Mouse (Mus musculus): ENCODE data around the gene Ears2.
A peak's percentile ranks its signal among the peaks of the same experiment; 100 is the strongest.

Ears2 gene

DNA sequence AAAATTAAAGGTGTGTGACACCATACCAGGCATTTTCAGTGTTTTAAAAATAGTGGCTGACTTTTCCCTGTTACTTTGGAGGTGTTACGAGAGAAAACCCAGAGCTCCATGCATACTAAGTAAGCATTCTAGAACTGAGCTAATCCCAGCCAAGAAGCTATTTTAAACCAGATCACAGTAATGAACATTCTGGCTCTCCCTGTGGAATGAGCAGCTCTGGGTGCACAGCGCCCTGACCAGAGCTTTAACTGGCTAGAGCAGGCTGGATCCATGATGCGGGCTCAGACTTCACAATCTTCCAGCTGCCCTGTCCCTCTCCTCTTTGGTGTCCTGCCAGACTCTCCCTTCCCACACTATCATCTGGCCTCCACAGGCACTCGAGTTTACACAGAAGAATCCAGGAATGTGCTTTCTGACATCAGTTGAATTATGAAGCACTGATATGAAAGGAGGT lies 21.9 kb downstream of the Ears2 start:
- DNase-seq (ENCODE audit: low spot score in 2 of 2): peak; percentile 27 to 30

DNA sequence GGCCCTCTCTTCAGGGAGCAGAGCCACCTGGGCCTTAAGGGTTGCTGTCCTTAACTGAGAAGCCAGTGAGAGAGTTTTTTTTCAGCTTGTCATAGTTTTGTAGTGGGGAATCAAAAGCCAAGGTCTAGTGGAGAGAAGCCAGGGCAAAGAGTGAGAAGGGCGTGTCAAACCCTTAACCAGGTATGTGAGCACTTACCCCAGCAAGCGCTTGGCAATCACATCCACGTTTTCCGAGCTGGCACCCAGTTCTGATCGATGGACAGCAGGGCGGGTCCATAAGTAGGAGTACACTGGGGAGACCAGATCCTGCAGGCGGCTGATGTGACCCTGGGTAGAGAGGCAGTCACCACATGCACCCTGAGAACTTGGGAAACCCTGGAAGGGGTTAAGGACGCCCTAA lies 23.0 kb downstream of the Ears2 start:
- no peak for DNase-seq (ENCODE audit: low spot score in 2 of 2)

DNA sequence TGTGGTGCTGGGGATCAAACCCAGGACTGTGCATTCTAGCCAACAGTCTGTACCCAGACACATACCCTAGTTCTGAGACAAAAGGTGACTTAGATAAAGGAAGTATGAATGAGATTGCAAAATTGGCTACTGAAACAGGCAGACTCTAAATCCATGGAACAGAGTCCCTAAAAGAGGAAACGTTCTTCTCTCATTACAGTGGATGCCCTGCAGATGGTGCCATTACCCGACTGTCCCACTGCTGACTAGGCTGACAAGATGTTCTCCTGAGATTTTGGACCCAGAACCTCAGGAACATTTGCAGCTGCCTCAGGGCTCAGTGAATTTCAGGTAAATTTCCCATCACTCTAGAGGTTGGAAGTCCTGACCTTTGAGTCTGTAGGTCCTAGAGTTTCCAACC lies 32.7 kb downstream of the Ears2 start:
- DNase-seq (ENCODE audit: low spot score in 2 of 2): peak in 1 of 2 experiments; percentile 21

DNA sequence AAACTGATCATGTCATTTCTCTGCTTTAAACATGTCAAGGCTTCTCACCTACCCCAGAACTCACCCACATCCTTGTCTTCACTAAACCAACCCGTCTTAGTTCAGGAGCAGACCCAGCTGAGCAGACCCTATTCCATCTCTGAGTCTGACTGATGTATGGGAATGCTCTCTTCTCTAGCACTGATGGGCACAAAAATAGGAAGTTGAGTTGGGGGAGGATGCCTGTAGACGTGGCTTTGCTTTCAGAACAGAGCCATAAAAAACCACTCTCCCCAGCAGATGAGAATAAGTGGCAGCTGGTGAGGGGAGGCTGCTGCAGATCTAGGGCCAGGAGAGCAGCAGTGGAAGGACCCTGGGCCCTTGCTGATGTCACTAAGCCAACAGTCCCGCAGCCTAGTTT lies 33.7 kb downstream of the Ears2 start:
- no peak for DNase-seq (ENCODE audit: low spot score in 2 of 2)

DNA sequence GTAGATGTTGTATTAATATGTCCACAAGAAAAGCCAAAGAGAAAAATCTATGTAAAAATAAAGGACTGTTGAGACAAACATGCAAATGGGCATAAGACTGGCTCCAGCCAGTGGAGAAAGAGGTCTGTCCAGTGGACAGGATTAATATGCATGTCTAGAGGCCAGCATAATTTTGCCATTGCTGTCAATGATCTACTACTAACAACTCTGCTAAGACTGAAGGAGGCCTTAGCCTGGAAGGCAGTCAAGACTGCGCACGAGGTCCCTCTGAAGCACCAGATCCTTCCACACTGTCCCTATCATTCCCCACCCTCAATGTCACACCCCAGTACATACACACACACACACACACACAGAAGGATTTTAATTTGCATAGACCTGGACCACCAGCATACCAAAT lies 44.9 kb downstream of the Ears2 start:
- no peak for DNase-seq (ENCODE audit: low spot score in 2 of 2)

DNA sequence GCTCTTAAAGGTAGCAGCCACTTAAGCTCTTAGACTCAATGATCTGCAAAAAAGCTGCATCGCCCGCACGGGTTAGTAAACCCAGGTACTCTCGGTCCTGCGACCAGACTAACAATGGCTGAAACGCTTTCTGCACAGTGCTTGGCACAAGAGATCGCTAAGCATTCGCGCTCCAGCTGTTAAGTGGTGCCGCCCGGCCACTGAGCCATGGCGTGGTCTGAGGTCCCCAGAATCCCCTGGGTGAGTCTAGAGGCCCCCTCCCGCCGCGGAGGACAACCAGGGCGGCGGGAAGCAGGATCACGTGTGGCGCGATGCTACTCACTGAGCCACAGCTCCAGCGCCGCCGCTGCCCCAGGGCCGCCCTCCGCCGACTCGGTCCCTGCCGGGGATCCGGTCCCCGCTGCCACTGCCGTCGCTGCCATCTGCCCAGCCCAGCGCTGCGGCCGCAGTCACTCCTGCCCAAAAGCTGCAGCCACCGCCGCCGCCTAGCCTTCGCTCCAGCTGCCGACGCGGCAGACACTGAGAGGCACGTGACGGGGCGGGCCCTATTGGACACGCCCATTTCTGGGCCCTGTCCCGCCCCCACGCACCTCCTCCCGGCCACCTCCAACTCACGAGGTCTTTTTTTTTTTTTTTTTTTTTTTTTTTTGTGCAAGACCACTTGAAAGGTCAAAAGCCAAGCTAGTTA lies 46.3 kb downstream of the Ears2 start, which contains the start of gene Gga2:
Gene Gga2, minus strand, starts transcription at position 556 of the 688 bp plus-strand sequence.
- DNase-seq (ENCODE audit: low spot score in 2 of 2): peak; percentile 81 to 88

DNA sequence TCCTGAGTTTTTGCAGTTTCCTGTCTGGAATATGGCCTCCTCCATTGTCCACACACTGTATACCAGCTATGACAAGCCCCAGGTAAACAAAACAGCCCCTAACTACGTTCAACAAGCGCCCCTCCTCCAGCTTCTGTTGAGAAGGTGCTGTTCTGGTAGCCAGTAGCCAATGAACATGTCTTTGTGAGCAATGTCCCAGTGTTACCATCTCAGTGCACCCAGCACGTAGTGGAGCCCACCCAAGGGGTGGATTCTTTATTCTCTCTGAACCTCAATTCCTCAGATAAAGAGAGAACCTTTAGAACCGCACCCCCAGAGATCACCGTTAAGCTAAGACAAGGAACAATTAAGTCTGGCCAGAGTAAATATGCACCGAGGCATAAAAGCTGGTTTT lies 46.8 kb downstream of the Ears2 start:
- DNase-seq (ENCODE audit: low spot score in 2 of 2): peak in 1 of 2 experiments; percentile 50

DNA sequence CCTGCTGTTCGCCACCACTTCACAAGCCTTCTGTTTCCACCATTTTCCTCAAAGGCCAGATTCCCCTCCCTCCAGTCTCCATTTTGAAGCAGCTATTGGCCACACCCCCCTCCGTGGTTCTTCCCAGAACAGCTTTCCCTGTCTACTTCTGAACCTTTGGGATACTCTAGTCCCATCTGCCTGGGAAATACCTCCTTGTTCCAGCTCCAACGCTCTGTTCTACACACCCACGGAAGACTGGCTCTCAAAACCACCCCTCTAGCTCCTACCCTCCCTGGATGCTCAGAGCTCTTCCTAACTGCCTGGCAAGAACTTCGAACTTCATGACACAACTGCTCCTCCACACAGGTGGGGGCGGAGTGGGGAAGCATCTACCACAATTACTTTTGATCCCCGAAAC lies 48.1 kb downstream of the Ears2 start:
- peak; percentile 49 to 60 for DNase-seq (ENCODE audit: low spot score in 2 of 2)

DNA sequence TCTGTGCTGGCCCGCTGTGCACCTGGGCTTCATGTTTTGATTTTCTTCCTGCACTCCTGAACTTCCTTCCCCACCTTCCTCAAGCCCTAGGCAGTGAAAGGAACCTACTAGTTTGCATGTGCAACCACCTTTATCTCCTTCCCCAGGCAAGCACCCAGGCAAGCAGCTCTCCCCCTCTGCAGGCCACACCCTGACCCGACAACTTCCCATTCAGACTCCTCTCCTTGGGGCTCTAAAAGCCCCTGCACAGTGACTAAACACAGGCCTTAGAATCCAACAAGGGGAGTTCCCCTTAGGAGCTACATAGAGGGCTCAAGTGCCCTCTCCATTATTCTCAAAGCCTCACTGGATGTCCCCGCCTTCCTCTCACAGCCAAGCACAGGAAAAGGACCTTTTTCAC lies 48.8 kb downstream of the Ears2 start:
- no peak for DNase-seq (ENCODE audit: low spot score in 2 of 2)

DNA sequence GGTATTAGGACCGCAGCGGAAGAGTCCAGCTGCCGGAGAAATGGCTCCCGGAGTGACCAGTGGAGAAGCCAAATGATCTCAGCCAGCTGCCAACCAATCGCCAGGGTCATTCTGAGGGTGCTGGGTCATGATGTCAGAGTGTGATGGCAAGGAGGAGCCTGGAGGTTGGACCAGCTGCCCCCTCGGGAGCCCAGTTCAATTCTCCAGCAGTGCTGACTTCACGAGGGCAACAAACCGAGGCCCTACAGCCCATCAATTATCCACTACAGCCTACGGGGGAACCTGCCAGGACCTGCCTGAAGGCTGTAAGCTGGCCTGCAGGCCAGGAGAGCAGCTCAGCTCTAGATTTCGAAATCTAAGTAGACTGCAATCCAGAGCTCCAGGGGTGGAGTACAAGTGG lies 51.3 kb downstream of the Ears2 start:
- no peak for DNase-seq (ENCODE audit: low spot score in 2 of 2)

DNA sequence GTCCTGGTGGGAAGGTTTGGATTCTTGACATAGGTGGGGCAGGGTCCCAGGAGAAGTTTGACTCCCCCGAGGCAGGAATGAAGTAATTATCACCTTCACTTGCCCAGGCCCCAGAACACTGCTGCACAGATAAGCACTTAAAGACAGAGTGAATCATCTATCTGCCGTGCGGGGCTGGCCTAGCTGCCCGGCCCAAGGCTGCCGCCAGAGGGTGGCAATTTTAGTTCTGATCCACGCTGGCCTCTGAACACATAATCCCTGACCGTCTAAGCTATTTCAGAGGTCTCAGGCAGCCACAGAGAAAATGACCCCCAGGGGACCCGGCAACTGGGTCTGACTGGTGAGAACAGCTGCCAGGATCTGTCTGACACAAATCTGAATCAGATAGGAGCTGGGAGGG lies 52.0 kb downstream of the Ears2 start:
- DNase-seq (ENCODE audit: low spot score in 2 of 2): no peak

DNA sequence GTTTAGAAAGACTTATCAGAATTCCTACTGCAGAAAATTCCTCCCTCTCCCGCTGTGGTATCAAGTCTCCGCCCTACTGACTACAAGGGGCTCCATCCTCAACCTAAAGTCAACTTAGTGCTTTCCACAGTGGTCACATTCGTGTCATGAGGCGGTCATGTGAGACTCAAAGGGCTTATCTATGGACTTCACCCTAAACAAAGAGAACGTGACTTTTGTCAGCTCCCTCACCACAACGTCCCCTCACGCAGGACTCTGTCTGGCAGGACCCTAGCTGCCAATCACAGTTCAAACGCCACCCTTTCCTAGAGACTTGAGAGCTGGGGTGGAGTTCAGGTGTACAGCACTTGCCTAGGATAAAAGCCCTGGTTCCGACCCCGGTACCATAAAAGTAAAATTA lies 54.1 kb downstream of the Ears2 start:
- DNase-seq (ENCODE audit: low spot score in 2 of 2): no peak

DNA sequence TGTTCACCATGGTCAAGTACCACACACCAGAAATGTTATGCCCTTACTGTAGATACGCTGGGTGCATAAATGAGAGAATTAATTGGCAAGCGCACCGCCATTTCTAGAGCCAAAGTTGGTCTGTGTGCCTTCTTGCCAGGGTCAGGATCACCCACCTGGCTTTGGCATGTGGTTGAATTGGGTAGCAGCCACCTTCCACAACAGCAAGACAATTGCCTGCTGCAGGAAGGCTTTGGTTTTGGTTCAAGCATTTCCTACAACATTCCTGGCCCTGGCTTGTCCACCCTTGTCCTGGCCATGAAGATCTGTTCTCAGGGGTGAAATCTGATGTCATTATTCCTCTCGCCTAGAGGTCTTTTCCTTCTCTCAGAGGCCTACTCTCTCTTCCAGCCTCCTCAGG lies 54.7 kb downstream of the Ears2 start:
- no peak for DNase-seq (ENCODE audit: low spot score in 2 of 2)

DNA sequence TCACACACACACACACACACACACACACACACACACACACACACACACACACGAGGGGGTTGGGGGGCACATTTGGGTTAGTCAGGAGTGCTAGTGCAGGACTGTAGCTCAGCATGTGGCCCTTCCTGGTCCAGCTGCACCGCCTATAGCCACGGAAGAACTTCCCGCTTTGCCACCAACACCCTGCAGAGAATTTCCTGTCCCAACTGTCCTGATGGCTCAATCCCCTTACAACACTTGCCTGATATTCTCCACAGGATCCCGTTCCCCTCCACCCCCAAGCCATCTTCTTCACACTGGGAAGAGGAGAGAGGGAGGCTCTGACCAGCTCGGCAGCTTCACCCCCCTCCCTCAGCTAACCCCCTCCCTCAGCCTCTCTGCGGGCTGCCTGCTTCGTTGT lies 66.7 kb downstream of the Ears2 start:
- DNase-seq (ENCODE audit: low spot score in 2 of 2): no peak

DNA sequence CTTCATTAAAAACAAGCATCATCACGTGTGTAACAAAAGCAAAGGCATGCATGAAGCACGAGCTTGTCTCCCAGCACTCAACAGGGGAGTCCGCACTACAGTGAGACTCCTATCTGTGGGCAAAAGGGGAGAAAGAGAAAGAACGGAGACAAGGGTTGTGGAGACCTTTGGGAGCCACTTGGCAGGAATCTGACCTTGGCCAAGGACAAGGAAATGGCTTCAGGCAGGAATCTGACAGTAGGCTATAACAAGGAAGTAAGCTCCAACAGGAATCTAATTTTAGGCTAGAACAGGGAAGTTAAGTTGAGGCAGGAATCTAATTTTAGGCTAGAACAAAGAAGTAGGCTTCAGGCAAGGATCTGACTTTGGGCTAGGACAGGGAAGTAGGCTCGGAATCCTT lies 71.1 kb downstream of the Ears2 start:
- DNase-seq (ENCODE audit: low spot score in 2 of 2): no peak

Measured in right cerebral cortex, adult 2 months (tissue).